Mouse (Mus musculus) lung, adult 10 weeks (tissue): ENCODE data around the gene Defa21. TPM values are rescaled to one million over a fixed set of nuclear protein-coding genes. Genes with fewer than 3 reads are reported as not detected.

ENCODE experiments used
- polyA plus RNA-seq: library from polyadenylated mRNA; stranded (reverse); fragments of 350-450 nt; fragmentation: Illumina TruSeq; extraction: RNeasy Lipid Tissue Mini Kit (QIAGEN cat#74804); gene quantifications from one replicate; pipeline ENCODE4 v1.2.3, GENCODE M21; 2014; ENCODE audit warnings: low read depth, low replicate concordance; ENCODE audit not compliant: insufficient read depth

The Defa21 gene
- polyA plus RNA-seq = not detected

GRCm38 (mm10) chr8:21025245-21025644 lies at the start of gene Defa21:
Gene Defa21, plus strand, starts transcription at chr8:21025545.

GRCm38 (mm10) chr8:21054747-21055146 lies 29.4 kb downstream of the Defa21 start, which contains the start of gene Defa23:
Gene Defa23, plus strand, starts transcription at chr8:21055047.

GRCm38 (mm10) chr8:21064738-21065137 lies 39.4 kb downstream of the Defa21 start, which contains the start of gene Defa35:
Gene Defa35, plus strand, starts transcription at chr8:21065038.

Other genes starting within 250 kb of the Defa21 start
- gene Defb33, start 132.9 kb upstream of the Defa21 start, polyA plus RNA-seq = not detected
- gene Gm15056, start 122.9 kb upstream of the Defa21 start, polyA plus RNA-seq = not detected
- gene Gm6040, start 103.5 kb upstream of the Defa21 start, polyA plus RNA-seq = not detected
- not detected for gene AY761185, start 80.8 kb upstream of the Defa21 start, polyA plus RNA-seq
- gene Defa23, start 29.5 kb downstream of the Defa21 start, polyA plus RNA-seq = not detected
- gene Defa35, start 39.5 kb downstream of the Defa21 start, polyA plus RNA-seq = not detected
- not detected for gene Defa25, start 58.9 kb downstream of the Defa21 start, polyA plus RNA-seq
- gene Gm14851, start 70.5 kb downstream of the Defa21 start, polyA plus RNA-seq = not detected
- gene Defa30, start 109.1 kb downstream of the Defa21 start, polyA plus RNA-seq = not detected
- not detected for gene Defa22, start 136.7 kb downstream of the Defa21 start, polyA plus RNA-seq
- gene Defa31, start 166.1 kb downstream of the Defa21 start, polyA plus RNA-seq = not detected
- not detected for gene Gm15293, start 176.0 kb downstream of the Defa21 start, polyA plus RNA-seq
- gene Gm15292, start 224.2 kb downstream of the Defa21 start, polyA plus RNA-seq = not detected